Mouse (Mus musculus): ENCODE results near the gene Rnf31.

- TF ChIP-seq POLR2A (IDR thresholded peaks at IDR 0.05; ENCODE audit: extremely low read depth, insufficient read depth, low read length) = no peak
- TF ChIP-seq CTCF (IDR thresholded peaks at IDR 0.05; ENCODE audit: low read depth, low read length) = no peak
Measured at GRCm38 (mm10) chr14:55580731-55581130, 10.8 kb upstream of the Rnf31 start.

All from liver, adult 2 months (tissue).